9 mouse cellular contexts compared by ENCODE assay signal in genomic region chr13:43201033-43201432, GRCm38 (mm10). TPM values are rescaled to one million over a fixed set of nuclear protein-coding genes. Genes with fewer than 3 reads are reported as not detected.
A peak's percentile ranks its signal among the peaks of the same experiment; 100 is the strongest.
DNase-seq lines count a peak whose midpoint lies in the region; ATAC-seq lines count a peak whose summit lies in the region.
"Had no signal": no experiment of that assay in that cellular context is flagged by ENCODE, and none has a peak within 500 bp of the region (broad histone marks: within the 10 kb centered on the region; RNA-seq: fewer than 3 reads in every experiment).

No protein-coding gene starts in this region.

- no peak overlapping the region for H3K27ac ChIP-seq in midbrain, embryonic 10.5 days (replicated peaks)
- H3K27ac ChIP-seq in midbrain, embryonic 13.5 days: no peak overlapping the region
- H3K27ac ChIP-seq: limb, embryonic 15.5 days had no signal

- H3K9ac ChIP-seq in midbrain, embryonic 13.5 days (replicated peaks): no peak overlapping the region
- H3K9ac ChIP-seq: limb, embryonic 15.5 days had no signal

- no peak for ATAC-seq in midbrain, embryonic 13.5 days

- DNase-seq in adrenal gland, adult (ENCODE audit: inconsistent age in 2 of 2, low spot score in 1 of 2): peak; percentile 57 to 80
- no peak for DNase-seq in adrenal gland, adult 8-10 months
- DNase-seq in midbrain, embryonic 10.5 days (ENCODE audit: low spot score): peak; percentile 64
- peak; percentile 67 for DNase-seq in cerebellum, adult 9-11 months
- peak; percentile 74 for DNase-seq in heart, postnatal 4 days
- DNase-seq in lung, postnatal 10 days: peak; percentile 64
- DNase-seq in testis, postnatal 10 days (ENCODE audit: low spot score): peak; percentile 76

- WGBS in midbrain, embryonic 10.5 days: 38% methylated on average over 22 of the region's 22 CpGs
- 40% methylated on average over 22 of the region's 22 CpGs for WGBS in midbrain, embryonic 13.5 days

- H3K4me3 ChIP-seq in midbrain, embryonic 10.5 days: peak overlapping the region; percentile 3; the same call in 1 of the 2 replicates
- H3K4me3 ChIP-seq in midbrain, embryonic 13.5 days (replicated peaks): no peak overlapping the region
- H3K4me3 ChIP-seq: limb, embryonic 15.5 days had no signal

- H3K4me1 ChIP-seq in midbrain, embryonic 10.5 days: peaks cover 3% of the 10 kb centered on the region
- no peaks in the 10 kb centered on the region for H3K4me1 ChIP-seq in midbrain, embryonic 13.5 days (replicated peaks)

- no peak overlapping the region for H3K4me2 ChIP-seq in midbrain, embryonic 13.5 days (replicated peaks)
- H3K4me2 ChIP-seq: limb, embryonic 15.5 days had no signal

- H3K36me3 ChIP-seq in midbrain, embryonic 10.5 days: no peaks in the 10 kb centered on the region
- H3K36me3 ChIP-seq in midbrain, embryonic 13.5 days: peaks cover 9% of the 10 kb centered on the region

- peaks cover 11% of the 10 kb centered on the region; the same call in 1 of the 2 replicates for H3K27me3 ChIP-seq in midbrain, embryonic 10.5 days (ENCODE audit: low read depth, poor library complexity, severe bottlenecking)
- H3K27me3 ChIP-seq in midbrain, embryonic 13.5 days: no peaks in the 10 kb centered on the region
- H3K27me3 ChIP-seq: limb, embryonic 15.5 days had no signal

- no peaks in the 10 kb centered on the region for H3K9me3 ChIP-seq in midbrain, embryonic 10.5 days (replicated peaks)
- H3K9me3 ChIP-seq in midbrain, embryonic 13.5 days: no peaks in the 10 kb centered on the region
- H3K9me3 ChIP-seq: limb, embryonic 15.5 days had no signal

RNA-seq across cellular contexts. Expression of gene Tbc1d7, which starts 29.7 kb away (rescaled TPM):
- total RNA-seq in adrenal gland, adult 8-10 months (2022): 10 to 100 TPM; 13.2 to 19.1 (median 18.4) TPM
- polyA plus RNA-seq in midbrain, embryonic 10.5 days (2016; fragmentation: Nextera tagmentation; extraction: Ambion mirVana): 66.6 and 68.3 TPM in 2 replicates
- 87.6 and 101 TPM in 2 replicates for polyA plus RNA-seq in midbrain, embryonic 13.5 days (2015; fragmentation: Nextera tagmentation; extraction: Ambion mirVana)
- total RNA-seq in heart, postnatal 4 days (2021): 10 to 100 TPM; 40.3 to 45.0 TPM
